Mouse (Mus musculus): Measurements from ENCODE around the gene Sh3kbp1. TPM values are rescaled to one million over a fixed set of nuclear protein-coding genes. Genes with fewer than 3 reads are reported as not detected.

The Sh3kbp1 gene
- polyA plus RNA-seq, 1 experiment from 2014 or later = 85.3 TPM

DNA sequence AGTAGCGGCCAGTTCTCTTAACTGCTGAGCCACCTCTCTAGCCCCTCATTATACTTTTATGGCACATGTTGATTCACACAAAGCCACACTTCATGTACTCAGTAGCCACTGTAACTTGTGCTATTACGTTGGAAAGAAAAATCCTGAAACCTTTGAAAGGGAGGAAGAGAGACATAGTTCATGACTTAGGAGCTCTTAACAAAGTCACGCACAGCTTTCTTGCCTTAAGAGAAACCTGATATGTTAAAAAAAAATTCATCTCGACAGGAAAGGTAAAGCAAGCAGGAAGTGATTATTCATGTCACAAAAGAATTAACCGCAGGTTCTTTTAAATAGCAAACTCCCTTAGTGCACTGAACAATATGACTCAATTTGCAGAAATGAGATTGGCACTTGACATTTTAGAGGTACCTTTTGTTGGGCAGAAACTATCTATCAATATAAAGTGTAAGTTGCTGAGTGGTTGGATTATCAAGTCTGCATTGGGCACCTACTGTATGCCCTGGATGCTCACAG, 51.3 kb downstream of the Sh3kbp1 start:
- no peaks in the 10 kb centered on the region; the same call in 1 of the 2 replicates for H3K27me3 ChIP-seq (replicated peaks)
- 0 out of 2 replicates have a peak, but pooled peaks cover 2% of the 10 kb centered on the region for H3K4me1 ChIP-seq
- H3K9me3 ChIP-seq = no peaks in the 10 kb centered on the region
- 76% methylated on average over 5 of the region's 5 CpGs for WGBS
- H3K27ac ChIP-seq (replicated peaks) = no peak overlapping the region
- H3K4me3 ChIP-seq = no peak overlapping the region
- H3K4me2 ChIP-seq = no peak overlapping the region
- H3K9ac ChIP-seq = no peak overlapping the region
- ATAC-seq (ENCODE audit: extremely low read depth, insufficient number of reproducible peaks, low FRiP score, low TSS enrichment) = no peak
- no peaks in the 10 kb centered on the region for H3K36me3 ChIP-seq

DNA sequence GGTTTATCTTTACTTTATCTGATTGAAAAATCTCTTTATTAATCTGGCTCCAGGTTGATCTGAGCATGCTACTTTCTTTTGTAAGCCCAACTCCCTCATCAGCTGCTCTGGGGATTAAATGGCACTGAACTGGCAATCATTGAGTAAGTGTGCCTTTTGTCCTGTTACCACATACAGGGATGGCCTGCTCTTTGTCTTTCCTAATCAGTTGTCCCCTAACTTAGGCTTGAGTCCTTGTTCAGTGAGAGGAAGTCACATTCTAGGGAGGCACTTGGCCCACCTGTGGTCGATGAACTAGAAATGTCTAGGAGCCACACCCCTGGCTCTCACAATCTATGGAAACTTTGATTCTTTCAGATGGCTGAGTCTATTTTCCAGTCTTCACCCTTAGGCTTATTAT, 58.4 kb downstream of the Sh3kbp1 start:
- H3K27me3 ChIP-seq (replicated peaks) = no peaks in the 10 kb centered on the region; the same call in 1 of the 2 replicates
- no peak for ATAC-seq (ENCODE audit: extremely low read depth, insufficient number of reproducible peaks, low FRiP score, low TSS enrichment)
- no peak overlapping the region for H3K27ac ChIP-seq (replicated peaks)
- WGBS = 52% methylated on average over 1 of the region's 1 CpGs
- H3K4me2 ChIP-seq = no peak overlapping the region
- H3K36me3 ChIP-seq = no peaks in the 10 kb centered on the region
- no peaks in the 10 kb centered on the region for H3K4me1 ChIP-seq
- H3K9me3 ChIP-seq = no peaks in the 10 kb centered on the region
- no peak overlapping the region for H3K4me3 ChIP-seq
- H3K9ac ChIP-seq = no peak overlapping the region

DNA sequence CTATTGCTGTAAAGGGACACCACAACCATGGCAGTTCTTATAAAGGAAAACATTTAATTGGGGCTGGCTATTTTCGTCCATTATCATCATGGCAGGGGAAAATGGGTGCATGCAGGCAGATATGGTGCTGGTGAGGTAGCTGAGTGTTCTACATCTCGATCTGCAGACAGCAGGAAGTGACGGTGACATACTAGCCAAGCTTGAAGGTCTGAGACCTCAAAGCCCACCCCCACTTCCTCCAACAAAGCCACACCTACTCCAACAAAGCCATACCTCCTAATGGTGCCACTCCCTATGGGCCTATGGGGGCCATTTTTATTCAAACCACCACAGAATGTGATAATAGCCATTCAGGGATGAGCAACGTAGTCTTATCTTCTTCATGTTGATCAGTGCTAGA, 59.8 kb downstream of the Sh3kbp1 start:
- no peaks in the 10 kb centered on the region; the same call in 1 of the 2 replicates for H3K27me3 ChIP-seq (replicated peaks)
- no peaks in the 10 kb centered on the region for H3K9me3 ChIP-seq
- no peak overlapping the region for H3K4me3 ChIP-seq
- H3K36me3 ChIP-seq = no peaks in the 10 kb centered on the region
- H3K27ac ChIP-seq (replicated peaks) = no peak overlapping the region
- H3K4me1 ChIP-seq = no peaks in the 10 kb centered on the region
- no peak overlapping the region for H3K4me2 ChIP-seq
- 68% methylated on average over 4 of the region's 4 CpGs for WGBS
- no peak for ATAC-seq (ENCODE audit: extremely low read depth, insufficient number of reproducible peaks, low FRiP score, low TSS enrichment)
- H3K9ac ChIP-seq = no peak overlapping the region

DNA sequence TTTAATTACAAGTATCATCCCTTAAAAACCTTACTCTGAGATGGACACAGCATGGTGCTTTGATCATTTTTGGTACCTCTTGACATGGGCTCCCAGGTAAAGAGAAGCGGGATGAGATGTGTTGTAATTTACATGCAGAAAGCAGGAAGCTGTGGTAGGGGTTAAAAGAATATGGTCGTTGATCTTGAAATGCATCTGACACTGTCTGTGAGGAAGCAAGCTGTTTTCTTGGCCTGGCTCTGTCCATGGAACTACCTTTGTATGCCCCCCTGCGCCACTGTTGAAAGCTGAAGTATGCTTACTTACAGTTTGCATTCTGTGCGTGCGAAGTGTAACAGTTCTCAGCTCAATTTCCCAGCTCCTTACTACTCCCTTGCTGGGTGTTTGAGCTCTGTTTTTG, 61.6 kb downstream of the Sh3kbp1 start:
- Histone ChIP-seq H3K9me3 (no peaks in the 10 kb centered on the region), H3K36me3 (no peaks in the 10 kb centered on the region), H3K4me3 (no peak overlapping the region), H3K27me3 (replicated peaks) (no peaks in the 10 kb centered on the region; the same call in 1 of the 2 replicates), H3K4me1 (no peaks in the 10 kb centered on the region), H3K9ac (no peak overlapping the region), H3K27ac (replicated peaks) (no peak overlapping the region), H3K4me2 (no peak overlapping the region)
- WGBS = 80% methylated on average over 5 of the region's 5 CpGs
- ATAC-seq (ENCODE audit: extremely low read depth, insufficient number of reproducible peaks, low FRiP score, low TSS enrichment) = no peak

DNA sequence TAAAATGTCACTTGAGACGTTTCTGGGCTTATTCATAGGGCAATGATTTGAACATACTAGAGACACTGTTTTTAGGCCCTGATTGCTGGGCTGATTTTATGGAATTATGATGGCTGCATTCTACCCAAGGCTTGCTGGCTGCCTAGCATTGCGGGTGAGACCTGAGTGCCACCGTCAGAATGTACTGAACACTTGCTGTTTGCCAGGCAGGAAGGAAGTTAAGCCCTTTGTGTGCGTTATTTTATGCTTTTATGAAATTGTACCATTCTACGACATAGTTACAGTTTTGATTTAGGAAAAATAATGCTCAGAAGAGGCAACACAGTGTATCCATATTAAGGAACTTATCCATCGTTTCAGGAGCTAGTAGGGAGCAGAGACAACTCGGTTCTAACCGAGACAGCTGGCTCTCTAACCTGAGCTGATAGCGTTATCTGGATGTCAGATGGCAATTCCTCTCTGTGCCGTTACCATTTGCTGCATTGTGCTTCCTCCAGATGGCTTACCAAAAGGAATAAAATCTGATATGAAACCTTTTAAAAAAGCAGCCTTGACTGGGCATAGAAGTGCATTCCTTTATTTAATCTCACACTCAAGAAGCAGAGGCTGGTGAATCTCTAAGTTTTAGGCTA, 62.8 kb downstream of the Sh3kbp1 start:
- Histone ChIP-seq H3K4me3 (no peak overlapping the region), H3K36me3 (no peaks in the 10 kb centered on the region), H3K27me3 (replicated peaks) (no peaks in the 10 kb centered on the region; the same call in 1 of the 2 replicates), H3K27ac (replicated peaks) (no peak overlapping the region), H3K9ac (no peak overlapping the region), H3K9me3 (no peaks in the 10 kb centered on the region), H3K4me1 (no peaks in the 10 kb centered on the region), H3K4me2 (no peak overlapping the region)
- WGBS = 60% methylated on average over 10 of the region's 10 CpGs
- ATAC-seq (ENCODE audit: extremely low read depth, insufficient number of reproducible peaks, low FRiP score, low TSS enrichment) = no peak

DNA sequence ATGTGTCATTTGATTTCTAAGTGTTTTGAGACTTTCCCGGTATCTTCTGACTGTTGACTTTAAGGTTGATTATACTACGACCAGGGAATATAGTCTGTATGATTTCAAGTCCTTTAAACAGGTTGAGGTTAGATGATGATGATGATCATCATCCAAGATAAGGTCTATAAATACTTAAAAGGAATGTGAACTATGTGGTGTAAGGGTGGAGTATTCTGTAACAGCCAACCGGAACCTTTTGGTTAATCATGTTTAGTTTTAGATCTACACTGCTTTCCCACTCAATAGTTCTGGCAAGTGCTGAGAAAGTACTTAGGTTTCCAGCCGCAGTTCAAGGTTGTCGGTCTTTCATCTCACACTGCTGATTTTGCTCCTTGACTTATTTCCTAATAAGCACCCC, 66.1 kb downstream of the Sh3kbp1 start:
- Histone ChIP-seq H3K4me2 (no peak overlapping the region), H3K9ac (no peak overlapping the region), H3K9me3 (no peaks in the 10 kb centered on the region), H3K4me3 (no peak overlapping the region), H3K4me1 (peaks cover 8% of the 10 kb centered on the region; the same call in 1 of the 2 replicates), H3K27ac (replicated peaks) (no peak overlapping the region), H3K36me3 (no peaks in the 10 kb centered on the region), H3K27me3 (replicated peaks) (no peaks in the 10 kb centered on the region; the same call in 1 of the 2 replicates)
- 58% methylated on average over 5 of the region's 5 CpGs for WGBS
- no peak for ATAC-seq (ENCODE audit: extremely low read depth, insufficient number of reproducible peaks, low FRiP score, low TSS enrichment)

DNA sequence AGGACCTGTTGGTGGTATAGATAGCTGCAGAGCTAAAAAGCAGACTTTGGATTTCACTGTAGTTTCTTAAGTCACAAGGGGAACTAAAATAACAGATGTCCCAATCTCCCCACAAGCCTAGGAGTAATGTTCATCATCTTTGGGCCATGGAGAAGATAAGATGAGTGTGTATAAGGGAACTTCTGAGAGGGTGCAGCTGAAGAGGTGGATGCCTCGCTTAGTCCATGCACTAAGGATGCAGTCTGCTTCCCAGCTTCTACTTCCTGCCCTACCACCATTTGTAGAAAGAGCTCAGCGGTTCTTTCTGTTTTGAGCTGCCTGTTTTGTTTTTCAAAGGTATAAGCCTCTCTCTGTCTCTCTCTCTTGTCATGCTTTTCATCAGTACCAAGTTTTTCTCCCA, 69.5 kb downstream of the Sh3kbp1 start:
- Histone ChIP-seq H3K27ac (replicated peaks) (no peak overlapping the region), H3K4me1 (peaks cover 8% of the 10 kb centered on the region; the same call in 1 of the 2 replicates), H3K9ac (no peak overlapping the region), H3K36me3 (no peaks in the 10 kb centered on the region), H3K9me3 (no peaks in the 10 kb centered on the region), H3K4me2 (no peak overlapping the region), H3K27me3 (replicated peaks) (no peaks in the 10 kb centered on the region), H3K4me3 (no peak overlapping the region)
- 16% methylated on average over 2 of the region's 2 CpGs for WGBS
- ATAC-seq (ENCODE audit: extremely low read depth, insufficient number of reproducible peaks, low FRiP score, low TSS enrichment) = no peak

DNA sequence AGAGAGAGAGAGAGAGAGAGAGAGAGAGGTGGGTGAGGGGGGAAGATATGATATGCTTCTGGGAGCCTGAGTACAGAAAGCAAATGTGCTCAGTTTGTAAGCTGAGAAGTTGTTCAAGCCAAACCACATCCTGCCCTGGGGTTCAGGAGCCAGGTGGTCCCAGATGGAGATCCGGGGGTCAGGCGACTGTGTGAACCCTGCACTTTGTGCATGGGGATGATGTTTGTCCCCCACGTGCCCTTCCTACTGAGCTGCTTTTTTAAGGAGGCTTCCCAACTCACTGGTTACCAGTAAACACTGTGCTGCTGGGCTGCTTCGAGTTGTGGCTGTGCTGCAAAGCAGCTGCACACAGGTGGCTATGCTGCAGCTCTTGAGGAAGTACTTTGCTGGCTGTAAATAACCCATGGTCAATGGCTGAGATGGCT, 70.0 kb downstream of the Sh3kbp1 start:
- peaks cover 8% of the 10 kb centered on the region; the same call in 1 of the 2 replicates for H3K4me1 ChIP-seq
- no peak overlapping the region for H3K27ac ChIP-seq (replicated peaks)
- H3K27me3 ChIP-seq (replicated peaks) = no peaks in the 10 kb centered on the region
- 10% methylated on average over 4 of the region's 4 CpGs for WGBS
- no peak overlapping the region for H3K9ac ChIP-seq
- H3K4me3 ChIP-seq = no peak overlapping the region
- H3K4me2 ChIP-seq = peak overlapping the region; percentile 35
- no peaks in the 10 kb centered on the region for H3K36me3 ChIP-seq
- no peak for ATAC-seq (ENCODE audit: extremely low read depth, insufficient number of reproducible peaks, low FRiP score, low TSS enrichment)
- no peaks in the 10 kb centered on the region for H3K9me3 ChIP-seq

DNA sequence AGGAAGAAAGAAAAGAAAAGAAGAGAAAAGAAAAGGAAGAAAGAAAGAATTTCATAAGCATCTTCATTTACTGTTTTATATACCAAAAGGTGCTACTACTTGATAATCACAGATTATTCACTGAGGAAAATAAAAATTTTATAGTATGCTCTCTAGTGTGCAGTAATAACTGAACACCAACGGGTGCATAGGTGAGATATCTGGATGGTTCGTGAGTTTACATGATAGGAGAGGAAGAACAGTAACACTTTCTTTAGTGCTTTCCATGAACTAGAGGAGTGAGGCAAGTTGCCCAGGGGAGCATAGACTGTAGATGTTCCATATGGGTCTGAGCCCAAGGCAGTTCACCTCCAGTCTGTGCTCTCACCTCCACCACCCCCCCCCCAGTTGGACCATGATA, 75.8 kb downstream of the Sh3kbp1 start:
- no peak overlapping the region for H3K4me3 ChIP-seq
- H3K9ac ChIP-seq = no peak overlapping the region
- 71% methylated on average over 2 of the region's 2 CpGs for WGBS
- no peaks in the 10 kb centered on the region for H3K4me1 ChIP-seq
- no peak for ATAC-seq (ENCODE audit: extremely low read depth, insufficient number of reproducible peaks, low FRiP score, low TSS enrichment)
- H3K27me3 ChIP-seq (replicated peaks) = no peaks in the 10 kb centered on the region; the same call in 1 of the 2 replicates
- no peaks in the 10 kb centered on the region for H3K36me3 ChIP-seq
- no peaks in the 10 kb centered on the region for H3K9me3 ChIP-seq
- H3K4me2 ChIP-seq = no peak overlapping the region
- H3K27ac ChIP-seq (replicated peaks) = no peak overlapping the region

DNA sequence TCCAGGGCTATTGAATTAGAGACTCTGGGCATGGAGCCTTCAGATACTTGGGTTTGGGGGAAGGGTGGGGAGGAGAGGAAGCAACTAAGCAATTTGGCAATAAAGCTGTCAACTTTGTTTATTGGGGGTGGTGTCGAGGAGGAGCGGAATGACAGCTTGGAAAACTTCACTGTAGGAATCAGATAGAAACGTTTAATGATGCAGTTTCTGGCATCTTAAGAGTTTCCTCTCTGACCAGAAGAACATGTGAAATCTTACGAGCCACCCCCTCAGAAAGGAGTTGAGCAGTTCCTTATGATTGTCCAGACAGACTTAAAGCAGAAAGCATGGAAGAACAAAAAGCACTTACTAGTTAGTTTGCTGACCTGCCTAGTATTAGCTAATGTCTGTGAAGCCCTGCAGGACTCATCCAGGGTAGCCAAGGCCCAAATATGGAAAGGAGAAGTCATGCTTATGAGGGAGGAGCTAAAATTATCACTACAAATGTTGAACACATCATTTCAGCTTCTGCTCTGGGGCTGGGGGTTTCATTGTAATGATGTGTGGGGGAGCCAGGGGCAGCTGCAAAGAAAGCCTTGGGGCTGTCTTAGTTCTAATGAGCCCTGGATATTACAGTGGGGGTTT, 77.4 kb downstream of the Sh3kbp1 start:
- 51% methylated on average over 4 of the region's 4 CpGs for WGBS
- H3K9ac ChIP-seq = no peak overlapping the region
- H3K27ac ChIP-seq (replicated peaks) = no peak overlapping the region
- H3K4me3 ChIP-seq = no peak overlapping the region
- ATAC-seq (ENCODE audit: extremely low read depth, insufficient number of reproducible peaks, low FRiP score, low TSS enrichment) = no peak
- no peak overlapping the region for H3K4me2 ChIP-seq
- no peaks in the 10 kb centered on the region for H3K9me3 ChIP-seq
- H3K27me3 ChIP-seq (replicated peaks) = no peaks in the 10 kb centered on the region; the same call in 1 of the 2 replicates
- no peaks in the 10 kb centered on the region for H3K36me3 ChIP-seq
- peaks cover 10% of the 10 kb centered on the region for H3K4me1 ChIP-seq

DNA sequence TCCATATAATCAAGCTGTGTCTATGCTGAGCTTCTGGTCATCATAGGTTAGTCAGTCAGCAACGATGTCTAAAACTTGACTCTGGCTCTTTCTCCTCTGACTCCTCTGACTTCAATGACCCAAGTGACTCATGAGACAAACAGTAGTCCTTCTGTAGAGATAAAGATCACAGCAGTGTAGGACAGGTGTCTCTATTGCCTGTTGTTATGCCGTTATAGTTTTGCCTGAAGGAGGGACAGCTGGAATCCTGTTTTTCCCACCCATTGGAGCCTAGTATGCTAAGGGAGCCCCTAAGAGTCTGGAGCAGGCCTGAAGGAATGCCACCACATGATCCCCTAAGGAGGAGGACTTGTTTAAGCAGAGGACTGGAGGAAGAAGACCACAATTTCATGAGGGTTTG, 78.3 kb downstream of the Sh3kbp1 start:
- Histone ChIP-seq H3K27me3 (replicated peaks) (no peaks in the 10 kb centered on the region; the same call in 1 of the 2 replicates), H3K36me3 (no peaks in the 10 kb centered on the region), H3K4me2 (no peak overlapping the region), H3K4me3 (no peak overlapping the region), H3K27ac (replicated peaks) (no peak overlapping the region), H3K4me1 (peaks cover 10% of the 10 kb centered on the region), H3K9ac (no peak overlapping the region), H3K9me3 (no peaks in the 10 kb centered on the region)
- ATAC-seq (ENCODE audit: extremely low read depth, insufficient number of reproducible peaks, low FRiP score, low TSS enrichment) = no peak
- 72% methylated on average over 2 of the region's 2 CpGs for WGBS

Measured in heart, embryonic 13.5 days (tissue).